Mouse (Mus musculus) forebrain, embryonic 13.5 days (tissue): ENCODE measurements around the gene Trim41. TPM values are rescaled to one million over a fixed set of nuclear protein-coding genes. Genes with fewer than 3 reads are reported as not detected.
"Not testable (repeated sequence)": the region's sequence is repeated elsewhere in the genome, so short reads cannot be mapped to it uniquely, and the experiment has no call there.

Source experiments
- ATAC-seq: fragments of 200-750 bp; cut with Nextera tagmentation; 2 replicates; pipeline ENCODE4 v1.8.0; 2017
- H3K27ac ChIP-seq: fragments of 300-500 bp; sonication (generic); 2 replicates; pipeline ENCODE4 v1.5.1; 2015; ENCODE audit warnings: inconsistent platforms, mild to moderate bottlenecking, moderate library complexity
- H3K27me3 ChIP-seq: fragments of 300-500 bp; sonication (generic); 2 replicates; pipeline ENCODE4 v1.6.1; 2015; ENCODE audit warnings: mild to moderate bottlenecking, inconsistent platforms
- H3K36me3 ChIP-seq: fragments of 300-500 bp; sonication (generic); 2 replicates; pipeline ENCODE4 v1.6.1; 2015; ENCODE audit warnings: mild to moderate bottlenecking, inconsistent platforms; ENCODE audit not compliant: poor library complexity, severe bottlenecking
- H3K4me1 ChIP-seq: fragments of 300-500 bp; sonication (generic); 2 replicates; pipeline ENCODE4 v1.6.1; 2015; ENCODE audit warnings: inconsistent platforms
- H3K4me2 ChIP-seq: fragments of 300-500 bp; sonication (generic); 2 replicates; pipeline ENCODE4 v1.6.1; 2015; ENCODE audit warnings: inconsistent platforms, mild to moderate bottlenecking, moderate library complexity
- H3K4me3 ChIP-seq: fragments of 300-500 bp; sonication (generic); 2 replicates; pipeline ENCODE4 v1.5.1; 2015; ENCODE audit warnings: mild to moderate bottlenecking, inconsistent platforms
- H3K9ac ChIP-seq: fragments of 300-500 bp; sonication (generic); 2 replicates; pipeline ENCODE4 v1.6.1; 2015; ENCODE audit warnings: mild to moderate bottlenecking, inconsistent platforms
- H3K9me3 ChIP-seq: fragments of 300-500 bp; sonication (generic); replicated peaks from 2 replicates; pipeline ENCODE4 v1.6.1; 2016; ENCODE audit warnings: inconsistent platforms
- WGBS: fragments of 180-500 bp; shearing (Covaris S2); methylation state at CpG from one replicate; pipeline ENCODE4 v1.1.7; 2015; 5-methylcytosine and 5-hydroxymethylcytosine counted together
- polyA plus RNA-seq: library from polyadenylated mRNA; unstranded; fragments of >200 nt; fragmentation: Nextera tagmentation; extraction: Ambion mirVana; gene quantifications from 2 replicates; pipeline ENCODE4 v1.2.1, GENCODE M21; 2015

Trim41 gene
- polyA plus RNA-seq, 1 experiment from 2014 or later, result 6.0 TPM

GRCm38 (mm10) chr11:48835923-48836322 lies 18.8 kb upstream of the Trim41 start:
- peaks cover 12% of the 10 kb centered on the region for H3K4me1 ChIP-seq
- WGBS, result 81% methylated on average over 6 of the region's 6 CpGs
- H3K9me3 ChIP-seq, result no peaks in the 10 kb centered on the region
- H3K4me3 ChIP-seq, result no peak overlapping the region
- no peak overlapping the region for H3K27ac ChIP-seq
- H3K27me3 ChIP-seq, result peaks cover 14% of the 10 kb centered on the region; the same call in 1 of the 2 replicates
- H3K4me2 ChIP-seq, result no peak overlapping the region
- ATAC-seq, result no peak
- H3K9ac ChIP-seq, result no peak overlapping the region
- H3K36me3 ChIP-seq, result no peaks in the 10 kb centered on the region

DNA sequence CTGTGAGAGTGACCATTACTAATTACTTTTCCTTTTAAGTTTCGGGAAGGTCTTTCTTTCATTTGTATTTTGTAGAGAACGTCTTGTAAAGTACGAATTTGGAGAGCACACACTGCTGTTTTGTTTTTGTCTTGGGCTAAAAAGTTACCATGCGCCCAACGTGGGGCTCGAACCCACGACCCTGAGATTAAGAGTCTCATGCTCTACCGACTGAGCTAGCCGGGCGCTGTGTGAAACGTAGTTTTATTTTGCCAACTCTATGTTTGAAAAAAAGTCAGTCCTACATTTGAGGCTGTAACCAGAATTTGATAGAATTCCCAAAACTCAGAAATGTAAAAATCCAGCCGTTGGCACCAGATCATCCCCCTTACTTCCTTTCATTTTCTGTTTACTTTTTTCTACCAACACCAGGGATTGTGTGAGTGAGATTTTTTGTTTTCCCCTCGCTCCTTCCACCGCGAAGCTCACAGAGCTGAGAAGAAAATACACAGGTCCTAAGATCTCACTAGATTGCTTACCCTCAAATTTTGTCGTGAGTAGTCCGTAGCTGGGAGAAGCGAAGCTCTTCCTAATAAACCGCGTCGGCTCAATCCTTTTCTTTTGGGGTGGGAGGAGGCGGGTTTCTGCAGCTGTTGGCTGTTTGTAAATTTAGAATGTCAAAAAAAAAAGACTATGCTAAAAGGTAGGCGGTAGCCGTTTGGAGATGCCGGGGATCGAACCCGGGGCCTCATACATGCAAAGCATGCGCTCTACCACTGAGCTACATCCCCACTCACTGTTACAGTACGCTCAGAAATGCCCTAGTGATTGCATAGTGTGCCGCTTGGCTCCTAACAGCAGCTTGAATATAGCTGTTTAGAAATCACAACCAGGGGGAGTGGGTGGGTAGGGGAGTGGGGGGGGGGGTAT lies 16.8 kb upstream of the Trim41 start:
- WGBS, result under 1% methylated on average over 30 of the region's 30 CpGs
- Histone ChIP-seq H3K4me1 (peaks cover 12% of the 10 kb centered on the region), H3K27me3 (0 out of 2 replicates have a peak, but pooled peaks cover 14% of the 10 kb centered on the region), H3K4me3 (peak overlapping the region; percentile 57), H3K9ac (peak overlapping the region; percentile 65), H3K36me3 (no peaks in the 10 kb centered on the region), H3K4me2 (peak overlapping the region; percentile 64), H3K9me3 (no peaks in the 10 kb centered on the region), H3K27ac (peak overlapping the region; percentile 48; the same call in 1 of the 2 replicates)
- peak; percentile 92 for ATAC-seq

- 0 out of 2 replicates have a peak, but pooled peaks cover 14% of the 10 kb centered on the region for H3K27me3 ChIP-seq
- no peak overlapping the region for H3K27ac ChIP-seq
- H3K9ac ChIP-seq, result no peak overlapping the region
- ATAC-seq, result no peak
- peak overlapping the region; percentile 57 for H3K4me3 ChIP-seq
- H3K36me3 ChIP-seq, result no peaks in the 10 kb centered on the region
- H3K9me3 ChIP-seq, result no peaks in the 10 kb centered on the region
- WGBS, result 44% methylated on average over 8 of the region's 9 CpGs
- peaks cover 7% of the 10 kb centered on the region for H3K4me1 ChIP-seq
- peak overlapping the region; percentile 64 for H3K4me2 ChIP-seq
Observed at GRCm38 (mm10) chr11:48833078-48833730, 16.1 kb upstream of the Trim41 start.

- Histone ChIP-seq H3K9ac (no peak overlapping the region), H3K27ac (no peak overlapping the region), H3K27me3 (0 out of 2 replicates have a peak, but pooled peaks cover 9% of the 10 kb centered on the region), H3K4me2 (no peak overlapping the region), H3K36me3 (no peaks in the 10 kb centered on the region), H3K4me1 (peaks cover 5% of the 10 kb centered on the region; the same call in 1 of the 2 replicates), H3K4me3 (no peak overlapping the region), H3K9me3 (no peaks in the 10 kb centered on the region)
- no peak for ATAC-seq
- WGBS, result 76% methylated on average over 2 of the region's 2 CpGs
Observed at GRCm38 (mm10) chr11:48831273-48831672, 14.1 kb upstream of the Trim41 start.

DNA sequence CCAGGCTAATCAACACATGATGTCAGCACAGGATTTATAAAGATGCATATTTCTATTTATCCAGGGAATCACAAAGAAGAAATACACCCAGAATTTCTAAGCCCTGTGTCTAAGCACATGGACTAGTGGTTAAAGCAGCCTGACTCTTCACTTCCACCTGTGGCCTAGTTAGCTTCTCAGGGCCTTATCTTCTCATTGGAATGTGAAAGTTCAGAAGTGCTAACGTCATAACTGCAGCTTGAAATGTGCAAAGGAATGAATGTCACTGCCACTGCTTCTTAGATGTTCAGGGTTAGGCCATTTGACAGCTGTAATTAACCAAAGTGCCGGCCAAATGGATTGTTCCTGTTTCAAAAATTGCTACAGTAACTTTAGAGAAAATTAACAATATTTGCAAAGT lies 13.1 kb upstream of the Trim41 start:
- no peak overlapping the region for H3K27ac ChIP-seq
- peaks cover 5% of the 10 kb centered on the region; the same call in 1 of the 2 replicates for H3K4me1 ChIP-seq
- H3K4me3 ChIP-seq, result no peak overlapping the region
- 78% methylated on average over 2 of the region's 2 CpGs for WGBS
- H3K9me3 ChIP-seq, result no peaks in the 10 kb centered on the region
- H3K9ac ChIP-seq, result no peak overlapping the region
- ATAC-seq, result no peak
- 0 out of 2 replicates have a peak, but pooled peaks cover 2% of the 10 kb centered on the region for H3K27me3 ChIP-seq
- H3K4me2 ChIP-seq, result no peak overlapping the region
- no peaks in the 10 kb centered on the region for H3K36me3 ChIP-seq

DNA sequence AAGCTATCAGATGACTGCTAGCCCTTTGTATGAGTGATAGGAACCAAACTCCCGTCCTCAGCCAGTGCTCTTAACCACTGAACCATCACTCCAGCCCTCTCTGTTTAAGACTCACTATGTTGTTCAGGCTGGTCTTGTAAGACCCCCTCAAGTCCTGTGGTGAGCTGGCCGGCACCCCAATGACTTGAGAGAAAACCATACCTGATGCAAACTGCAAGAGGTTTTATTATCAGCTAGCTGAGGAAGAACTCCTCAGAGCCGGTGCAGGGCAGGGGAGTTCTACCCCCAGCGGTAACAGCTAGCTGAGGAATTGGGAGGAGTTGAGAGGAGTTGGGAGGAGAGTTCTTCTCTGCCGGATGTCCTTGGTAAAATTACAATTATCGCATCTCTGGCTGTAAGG lies 10.8 kb upstream of the Trim41 start:
- H3K27me3 ChIP-seq, result peaks cover 15% of the 10 kb centered on the region
- H3K36me3 ChIP-seq, result no peaks in the 10 kb centered on the region
- H3K27ac ChIP-seq, result no peak overlapping the region
- H3K9ac ChIP-seq, result no peak overlapping the region
- no peak for ATAC-seq
- H3K4me2 ChIP-seq, result no peak overlapping the region
- no peak overlapping the region for H3K4me3 ChIP-seq
- no peaks in the 10 kb centered on the region for H3K9me3 ChIP-seq
- 69% methylated on average over 6 of the region's 6 CpGs for WGBS
- peaks cover 19% of the 10 kb centered on the region for H3K4me1 ChIP-seq

- peak overlapping the region; percentile 59 for H3K4me2 ChIP-seq
- H3K36me3 ChIP-seq, result no peaks in the 10 kb centered on the region
- peak overlapping the region; percentile 58 for H3K9ac ChIP-seq
- 2% methylated on average over 6 of the region's 6 CpGs for WGBS
- peaks cover 19% of the 10 kb centered on the region for H3K4me1 ChIP-seq
- peak; percentile 31; the same call in 1 of the 2 replicates for ATAC-seq
- peak overlapping the region; percentile 42 for H3K4me3 ChIP-seq
- H3K27ac ChIP-seq, result peak overlapping the region; percentile 25; the same call in 1 of the 2 replicates
- H3K9me3 ChIP-seq, result no peaks in the 10 kb centered on the region
- peaks cover 20% of the 10 kb centered on the region for H3K27me3 ChIP-seq
Observed at GRCm38 (mm10) chr11:48826752-48827096, 9.6 kb upstream of the Trim41 start.

GRCm38 (mm10) chr11:48825979-48826751 lies 9.0 kb upstream of the Trim41 start, which contains the start of the genes Trim7 and Gm12184:
TSS of gene Trim7 (plus strand) at chr11:48826140.
TSS of gene Gm12184 (minus strand) at chr11:48826655.
- not testable (repeated sequence) for H3K36me3 ChIP-seq, H3K9me3 ChIP-seq
- peak within 1 kb of the TSS; percentile 58 for H3K9ac ChIP-seq
- peak; percentile 78 for ATAC-seq
- H3K27me3 ChIP-seq, result peaks cover 20% of the 10 kb centered on the region
- 0% methylated on average over 18 of the region's 92 CpGs for WGBS
- H3K4me1 ChIP-seq, result peaks cover 19% of the 10 kb centered on the region
- peak within 1 kb of the TSS; percentile 25; the same call in 1 of the 2 replicates for H3K27ac ChIP-seq
- peak within 1 kb of the TSS; percentile 59 for H3K4me2 ChIP-seq
- H3K4me3 ChIP-seq, result peak within 1 kb of the TSS; percentile 42

- Histone ChIP-seq H3K9me3 (no peaks in the 10 kb centered on the region), H3K4me1 (peaks cover 19% of the 10 kb centered on the region), H3K9ac (peak overlapping the region; percentile 56), H3K27me3 (peaks cover 20% of the 10 kb centered on the region), H3K4me2 (peak overlapping the region; percentile 61), H3K4me3 (peak overlapping the region; percentile 41), H3K36me3 (no peaks in the 10 kb centered on the region), H3K27ac (no peak overlapping the region)
- WGBS, result 5% methylated on average over 22 of the region's 22 CpGs
- ATAC-seq, result no peak
Observed at GRCm38 (mm10) chr11:48824311-48824830, 7.2 kb upstream of the Trim41 start.

GRCm38 (mm10) chr11:48823536-48823972 lies 6.4 kb upstream of the Trim41 start:
- Histone ChIP-seq H3K9me3 (no peaks in the 10 kb centered on the region), H3K9ac (peak overlapping the region; percentile 56), H3K27me3 (peaks cover 20% of the 10 kb centered on the region), H3K4me1 (peaks cover 19% of the 10 kb centered on the region), H3K4me3 (peak overlapping the region; percentile 41), H3K27ac (no peak overlapping the region), H3K4me2 (peak overlapping the region; percentile 61), H3K36me3 (no peaks in the 10 kb centered on the region)
- 0 out of 2 replicates have a peak, but pooled peaks have one; percentile 22 for ATAC-seq
- WGBS, result under 1% methylated on average over 15 of the region's 15 CpGs

DNA sequence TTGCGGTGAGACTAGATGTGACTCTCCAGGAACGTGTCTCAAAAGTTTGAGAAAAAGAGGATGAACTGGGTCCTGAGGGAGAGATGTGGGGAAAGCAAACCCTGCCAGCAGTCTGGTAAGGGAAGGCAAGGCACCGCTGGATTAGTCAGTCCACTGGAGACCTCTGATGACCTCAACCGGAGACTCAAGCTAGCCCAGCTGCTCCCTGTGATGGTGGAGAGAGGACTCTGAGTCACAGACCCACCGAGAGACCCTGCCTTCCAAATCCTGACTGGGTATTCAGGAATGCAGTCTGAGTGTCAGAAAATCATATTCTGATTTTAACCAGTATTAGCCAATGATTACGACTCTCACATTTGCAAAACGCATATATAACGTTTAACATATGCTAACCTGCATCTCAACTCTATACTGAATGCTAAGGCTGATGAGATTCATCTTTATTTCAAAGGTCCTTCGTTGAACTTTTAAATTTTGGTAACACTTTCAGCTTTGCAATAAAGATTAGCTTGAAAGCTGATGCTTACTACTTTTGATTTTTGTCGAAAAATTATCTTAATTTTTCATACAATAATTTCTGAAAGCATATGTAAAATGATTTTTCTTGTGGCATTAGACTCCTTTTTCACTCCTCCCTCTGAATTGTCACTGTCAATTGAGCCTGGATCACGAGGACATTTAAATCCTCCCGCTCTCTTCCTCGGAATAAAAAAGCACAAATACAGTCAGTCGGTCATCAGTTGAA lies 5.8 kb upstream of the Trim41 start:
- Histone ChIP-seq H3K9ac (no peak overlapping the region), H3K27ac (no peak overlapping the region)

More for the DNA sequence above, 5.8 kb upstream of the Trim41 start:
- H3K4me1 ChIP-seq, result peaks cover 22% of the 10 kb centered on the region
- H3K4me3 ChIP-seq, result peak overlapping the region; percentile 41
- no peak for ATAC-seq
- no peaks in the 10 kb centered on the region for H3K9me3 ChIP-seq
- WGBS, result 36% methylated on average over 14 of the region's 14 CpGs
- H3K27me3 ChIP-seq, result peaks cover 20% of the 10 kb centered on the region
- peak overlapping the region; percentile 61 for H3K4me2 ChIP-seq
- H3K36me3 ChIP-seq, result no peaks in the 10 kb centered on the region
